Mouse (Mus musculus) adrenal gland, postnatal 14 days (tissue): ENCODE results near the gene Olfr150. TPM values are rescaled to one million over a fixed set of nuclear protein-coding genes. Genes with fewer than 3 reads are reported as not detected.
"Not testable (repeated sequence)": the region's sequence is repeated elsewhere in the genome, so short reads cannot be mapped to it uniquely, and the experiment has no call there.

ENCODE experiments used
- DNase-seq: peaks from one replicate; pipeline ENCODE4 v3.0.0; 2021; ENCODE audit warnings: mixed read lengths
- long read RNA-seq, 2 experiments: library from polyadenylated mRNA; stranded (forward); transcript quantifications; one replicate each; pipeline ENCODE4 v2.0.0; 2021
- total RNA-seq: library from RNA; stranded (reverse); gene quantifications from 2 replicates; pipeline ENCODE4 v1.2.3, GENCODE M21; 2021

Gene Olfr150
- not detected in 2 replicates for total RNA-seq
- long read RNA-seq, experiment 1: 0 reads
- long read RNA-seq, experiment 2: 0 reads

- no peak for DNase-seq
These were observed at the start of gene Olfr150 for GRCm38 (mm10) chr9:39730678-39731077. Gene Olfr150 (plus strand): TSS chr9:39730978.

- not testable (repeated sequence) for DNase-seq
These were observed 29.7 kb upstream of the Olfr150 start for GRCm38 (mm10) chr9:39701123-39701522.

GRCm38 (mm10) chr9:39707017-39707416 is 23.8 kb upstream of the Olfr150 start, which contains the start of gene Olfr149:
Gene Olfr149 (minus strand): TSS chr9:39707117.
- no peak for DNase-seq

- DNase-seq: no peak
These were observed 21.8 kb upstream of the Olfr150 start for GRCm38 (mm10) chr9:39708958-39709357.

GRCm38 (mm10) chr9:39711053-39711452 is 19.7 kb upstream of the Olfr150 start, which contains the start of gene Olfr965:
Gene Olfr965 (plus strand): TSS chr9:39711353.
- DNase-seq: no peak

- no peak for DNase-seq
These were observed 10.0 kb downstream of the Olfr150 start for GRCm38 (mm10) chr9:39740741-39741140.

- no peak for DNase-seq
These were observed 15.2 kb downstream of the Olfr150 start, which contains the start of gene Olfr967 for GRCm38 (mm10) chr9:39745949-39746348. Gene Olfr967 (plus strand): TSS chr9:39746249.

GRCm38 (mm10) chr9:39746428-39746827 is 15.7 kb downstream of the Olfr150 start:
- no peak for DNase-seq

GRCm38 (mm10) chr9:39783153-39783552 is 52.4 kb downstream of the Olfr150 start, which contains the start of gene Olfr968:
Gene Olfr968 (minus strand): TSS chr9:39783253.
- DNase-seq: no peak

Other genes with a start within 250 kb of the Olfr150 start
- not detected in 2 replicates for gene Olfr44, start 237.0 kb upstream of the Olfr150 start, total RNA-seq
- gene Olfr957, start 215.2 kb upstream of the Olfr150 start, total RNA-seq: not detected in 2 replicates
- not detected in 2 replicates for gene Olfr958, start 176.9 kb upstream of the Olfr150 start, total RNA-seq
- gene Olfr959, start 155.4 kb upstream of the Olfr150 start, total RNA-seq: not detected in 2 replicates
- 11.9 and 14.9 TPM in 2 replicates for gene AW551984, start 126.6 kb upstream of the Olfr150 start, total RNA-seq
- not detected in 2 replicates for gene Olfr148, start 120.3 kb upstream of the Olfr150 start, total RNA-seq
- gene Olfr960, start 109.6 kb upstream of the Olfr150 start, total RNA-seq: not detected in 2 replicates
- gene Olfr961, start 85.9 kb upstream of the Olfr150 start, total RNA-seq: not detected in 2 replicates
- gene Olfr963, start 63.8 kb upstream of the Olfr150 start, total RNA-seq: not detected in 2 replicates
- gene Olfr149, start 23.9 kb upstream of the Olfr150 start, total RNA-seq: not detected in 2 replicates
- not detected in 2 replicates for gene Olfr965, start 19.6 kb upstream of the Olfr150 start, total RNA-seq
- not detected in 2 replicates for gene Olfr967, start 15.3 kb downstream of the Olfr150 start, total RNA-seq
- gene Olfr968, start 52.3 kb downstream of the Olfr150 start, total RNA-seq: not detected in 2 replicates
- not detected in 2 replicates for gene Olfr969, start 60.0 kb downstream of the Olfr150 start, total RNA-seq
- not detected in 2 replicates for gene Olfr970, start 77.9 kb downstream of the Olfr150 start, total RNA-seq
- gene Olfr971, start 105.9 kb downstream of the Olfr150 start, total RNA-seq: not detected in 2 replicates
- not detected in 2 replicates for gene Olfr972, start 135.4 kb downstream of the Olfr150 start, total RNA-seq
- not detected in 2 replicates for gene Olfr229, start 176.4 kb downstream of the Olfr150 start, total RNA-seq
- gene Olfr974, start 206.5 kb downstream of the Olfr150 start, total RNA-seq: not detected in 2 replicates
- gene Olfr975, start 221.1 kb downstream of the Olfr150 start, total RNA-seq: not detected in 2 replicates
- not detected in 2 replicates for gene Olfr976, start 230.2 kb downstream of the Olfr150 start, total RNA-seq